Mouse (Mus musculus) kidney, embryonic 14.5 days (tissue): Measurements from ENCODE around the gene Prkaca. TPM values are rescaled to one million over a fixed set of nuclear protein-coding genes. Genes with fewer than 3 reads are reported as not detected.
"Not testable (repeated sequence)": the region's sequence is repeated elsewhere in the genome, so short reads cannot be mapped to it uniquely, and the experiment has no call there.

Source experiments
- ATAC-seq: fragments of 200-750 bp; cut with Nextera tagmentation; 2 replicates; pipeline ENCODE4 v1.8.0; 2017; ENCODE audit warnings: moderate number of reproducible peaks, mild to moderate bottlenecking, moderate TSS enrichment, moderate library complexity; ENCODE audit not compliant: low FRiP score, low TSS enrichment
- H3K27ac ChIP-seq: fragments of 300-500 bp; sonication (generic); 2 replicates; pipeline ENCODE4 v1.5.1; 2014; ENCODE audit warnings: low read depth, mild to moderate bottlenecking, low read length, moderate library complexity, mixed read lengths
- H3K27me3 ChIP-seq: fragments of 300-500 bp; sonication (generic); 2 replicates; pipeline ENCODE4 v1.6.1; 2014; ENCODE audit warnings: mild to moderate bottlenecking, low read length; ENCODE audit not compliant: control insufficient read depth, insufficient read depth
- H3K36me3 ChIP-seq: fragments of 300-500 bp; sonication (generic); 2 replicates; pipeline ENCODE4 v1.6.1; 2014; ENCODE audit warnings: low read length, mixed read lengths; ENCODE audit not compliant: control insufficient read depth, insufficient read depth
- H3K4me1 ChIP-seq: fragments of 300-500 bp; sonication (generic); 2 replicates; pipeline ENCODE4 v1.6.1; 2014; ENCODE audit warnings: low read length, mixed read lengths; ENCODE audit not compliant: control insufficient read depth, insufficient read depth
- H3K4me2 ChIP-seq: fragments of 300-500 bp; sonication (generic); replicated peaks from 2 replicates; pipeline ENCODE4 v1.6.1; 2014; ENCODE audit warnings: low read depth, mild to moderate bottlenecking, low read length
- H3K4me3 ChIP-seq: fragments of 300-500 bp; sonication (generic); 2 replicates; pipeline ENCODE4 v1.5.1; 2014; ENCODE audit warnings: mild to moderate bottlenecking, low read length
- H3K9ac ChIP-seq: fragments of 300-500 bp; sonication (generic); 2 replicates; pipeline ENCODE4 v1.6.1; 2014; ENCODE audit warnings: low read depth, mild to moderate bottlenecking, low read length, moderate library complexity
- H3K9me3 ChIP-seq: fragments of 300-500 bp; sonication (generic); 2 replicates; pipeline ENCODE4 v1.6.1; 2016; ENCODE audit warnings: low read length; ENCODE audit not compliant: control insufficient read depth
- WGBS: fragments of 180-500 bp; shearing (Covaris S2); extraction: QIAGEN DNeasy Blood & Tissue Kit; methylation state at CpG from one replicate; pipeline ENCODE4 v1.1.7; 2014; 5-methylcytosine and 5-hydroxymethylcytosine counted together
- polyA plus RNA-seq: library from polyadenylated mRNA; unstranded; fragments of >200 nt; fragmentation: Nextera tagmentation; extraction: Ambion mirVana; gene quantifications from 2 replicates; pipeline ENCODE4 v1.2.1, GENCODE M21; 2014

Prkaca gene
- polyA plus RNA-seq, 1 experiment from 2014 or later = 123 TPM

DNA sequence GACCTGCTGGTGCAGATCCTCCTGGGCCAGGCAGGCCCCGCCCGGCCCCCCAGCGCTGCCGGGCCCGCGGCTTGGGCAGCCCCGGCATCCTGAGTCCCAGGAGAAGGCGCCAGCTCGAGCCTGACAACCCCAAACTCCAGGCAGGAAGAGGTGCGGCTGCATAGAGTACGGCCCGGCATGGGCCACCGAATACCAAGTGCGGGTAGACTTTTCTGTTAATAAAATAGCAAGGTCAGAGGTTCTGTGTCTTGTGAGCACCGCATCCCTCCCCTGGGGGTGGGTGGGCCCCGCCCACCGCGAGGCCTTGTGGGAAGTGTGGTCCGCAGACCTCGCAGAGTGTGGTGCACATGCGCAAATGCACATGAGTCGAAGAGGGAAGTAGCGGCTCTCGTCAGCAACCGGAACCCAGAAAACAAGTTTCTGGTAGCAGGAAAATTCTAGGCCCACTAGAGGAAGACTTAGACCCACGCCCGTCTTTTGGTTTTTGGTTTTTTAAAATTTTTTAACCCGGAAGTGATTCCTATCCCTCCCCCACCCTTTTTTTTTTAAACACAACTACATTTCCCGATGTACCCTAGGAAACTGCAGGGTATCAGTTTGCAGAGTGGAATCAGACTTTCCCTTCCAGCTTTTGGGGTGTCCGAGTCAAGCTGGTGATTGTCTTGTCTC is 31.9 kb downstream of the Prkaca start:
- Histone ChIP-seq H3K4me2 (peak overlapping the region; percentile 81), H3K27me3 (no peaks in the 10 kb centered on the region; the same call in 1 of the 2 replicates), H3K4me3 (peak overlapping the region; percentile 56), H3K36me3 (peaks cover 15% of the 10 kb centered on the region), H3K9ac (peak overlapping the region; percentile 68), H3K4me1 (peaks cover 11% of the 10 kb centered on the region), H3K9me3 (no peaks in the 10 kb centered on the region), H3K27ac (peak overlapping the region; percentile 76)
- WGBS = under 1% methylated on average over 30 of the region's 30 CpGs
- ATAC-seq = peak; percentile 84

DNA sequence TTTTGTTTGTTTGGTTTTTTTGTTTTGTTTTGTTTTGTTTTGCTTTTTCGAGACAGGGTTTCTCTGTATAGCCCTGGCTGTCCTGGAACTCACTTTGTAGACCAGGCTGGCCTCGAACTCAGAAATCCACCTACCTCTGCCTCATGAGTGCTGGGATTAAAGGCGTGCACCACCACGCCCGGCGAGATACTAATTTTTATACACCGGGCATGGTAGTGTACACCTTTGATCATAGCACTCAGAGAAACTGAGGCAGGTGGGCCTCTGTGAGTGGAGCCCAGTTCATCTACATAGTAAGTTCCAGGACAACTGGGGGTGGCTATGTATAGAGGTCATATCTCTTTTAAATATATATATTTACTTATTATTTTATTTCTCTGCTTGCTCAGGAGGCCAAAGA is 32.7 kb downstream of the Prkaca start:
- not testable (repeated sequence) for ATAC-seq, H3K4me2 ChIP-seq, H3K9ac ChIP-seq, H3K4me3 ChIP-seq, H3K36me3 ChIP-seq, H3K9me3 ChIP-seq, H3K27me3 ChIP-seq, H3K27ac ChIP-seq
- 94% methylated on average over 7 of the region's 7 CpGs for WGBS
- peaks cover 12% of the 10 kb centered on the region; the same call in 1 of the 2 replicates for H3K4me1 ChIP-seq

GRCm38 (mm10) chr8:84008362-84008761 is 35.6 kb downstream of the Prkaca start:
- peaks cover 32% of the 10 kb centered on the region for H3K4me1 ChIP-seq
- no peak overlapping the region for H3K27ac ChIP-seq
- peaks cover 34% of the 10 kb centered on the region for H3K27me3 ChIP-seq
- no peak for ATAC-seq
- no peaks in the 10 kb centered on the region for H3K36me3 ChIP-seq
- no peak overlapping the region for H3K4me2 ChIP-seq
- H3K9me3 ChIP-seq = no peaks in the 10 kb centered on the region
- H3K9ac ChIP-seq = no peak overlapping the region
- no peak overlapping the region for H3K4me3 ChIP-seq
- 32% methylated on average over 7 of the region's 7 CpGs for WGBS

GRCm38 (mm10) chr8:84009876-84010275 is 37.1 kb downstream of the Prkaca start:
- ATAC-seq = peak; percentile 25; the same call in 1 of the 2 replicates
- H3K27me3 ChIP-seq = peaks cover 35% of the 10 kb centered on the region
- 1% methylated on average over 11 of the region's 11 CpGs for WGBS
- peaks cover 26% of the 10 kb centered on the region for H3K4me1 ChIP-seq
- H3K36me3 ChIP-seq = no peaks in the 10 kb centered on the region
- no peaks in the 10 kb centered on the region for H3K9me3 ChIP-seq
- no peak overlapping the region for H3K4me2 ChIP-seq
- H3K4me3 ChIP-seq = no peak overlapping the region
- no peak overlapping the region for H3K27ac ChIP-seq
- H3K9ac ChIP-seq = no peak overlapping the region

DNA sequence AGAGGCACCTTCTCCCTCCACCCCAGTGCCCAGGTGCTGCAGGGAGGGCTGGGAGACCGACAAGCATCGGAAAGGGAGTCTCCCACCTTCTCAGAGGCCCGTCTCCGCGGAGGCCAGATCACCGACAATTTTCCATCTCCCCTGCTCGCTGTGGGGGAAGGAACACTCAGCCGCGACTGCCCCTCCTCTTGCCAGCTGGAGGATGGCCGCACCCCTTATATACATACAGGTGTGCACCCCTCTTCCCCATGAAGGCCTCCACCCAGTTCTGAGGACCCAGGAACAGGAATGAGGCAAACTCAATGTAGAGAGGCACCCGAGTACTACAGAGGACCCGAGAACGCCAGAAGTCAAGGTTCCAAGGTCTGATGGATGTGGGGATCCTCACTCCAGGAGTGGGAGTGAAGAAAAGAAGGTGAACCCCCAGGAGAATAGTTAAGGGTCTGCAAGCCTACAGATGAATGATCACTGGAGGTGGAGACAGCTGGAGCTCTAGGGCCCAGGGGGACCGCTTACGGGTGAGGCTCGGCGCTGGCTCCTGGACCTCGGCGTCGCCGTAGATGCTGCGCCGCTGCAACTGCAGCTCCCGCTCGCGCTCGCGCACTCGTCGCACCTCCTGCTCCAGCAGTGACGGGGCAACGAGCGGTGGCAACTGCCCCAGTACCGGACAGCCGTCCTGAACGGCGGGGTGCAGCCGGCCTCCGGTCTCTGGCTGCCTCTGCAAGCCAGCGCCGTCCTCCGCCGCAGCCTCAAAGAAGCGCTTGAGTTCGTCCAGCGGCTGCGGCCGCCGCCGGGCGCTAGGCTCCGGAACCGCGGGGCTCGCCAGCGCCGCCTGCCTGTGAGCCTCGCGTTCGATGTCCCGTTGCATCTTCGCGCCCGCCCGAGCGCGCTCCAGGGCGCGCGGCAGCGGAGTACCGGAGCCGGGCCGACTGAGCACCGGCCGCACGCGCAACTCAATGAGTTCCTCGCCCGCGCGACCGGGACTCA is 38.1 kb downstream of the Prkaca start:
- Histone ChIP-seq H3K36me3 (no peaks in the 10 kb centered on the region), H3K4me2 (peak overlapping the region; percentile 96), H3K27me3 (peaks cover 35% of the 10 kb centered on the region), H3K4me1 (peaks cover 26% of the 10 kb centered on the region), H3K27ac (no peak overlapping the region), H3K4me3 (peak overlapping the region; percentile 53), H3K9me3 (no peaks in the 10 kb centered on the region), H3K9ac (peak overlapping the region; percentile 64)
- ATAC-seq = peak; percentile 17; the same call in 1 of the 2 replicates
- WGBS = under 1% methylated on average over 83 of the region's 83 CpGs

DNA sequence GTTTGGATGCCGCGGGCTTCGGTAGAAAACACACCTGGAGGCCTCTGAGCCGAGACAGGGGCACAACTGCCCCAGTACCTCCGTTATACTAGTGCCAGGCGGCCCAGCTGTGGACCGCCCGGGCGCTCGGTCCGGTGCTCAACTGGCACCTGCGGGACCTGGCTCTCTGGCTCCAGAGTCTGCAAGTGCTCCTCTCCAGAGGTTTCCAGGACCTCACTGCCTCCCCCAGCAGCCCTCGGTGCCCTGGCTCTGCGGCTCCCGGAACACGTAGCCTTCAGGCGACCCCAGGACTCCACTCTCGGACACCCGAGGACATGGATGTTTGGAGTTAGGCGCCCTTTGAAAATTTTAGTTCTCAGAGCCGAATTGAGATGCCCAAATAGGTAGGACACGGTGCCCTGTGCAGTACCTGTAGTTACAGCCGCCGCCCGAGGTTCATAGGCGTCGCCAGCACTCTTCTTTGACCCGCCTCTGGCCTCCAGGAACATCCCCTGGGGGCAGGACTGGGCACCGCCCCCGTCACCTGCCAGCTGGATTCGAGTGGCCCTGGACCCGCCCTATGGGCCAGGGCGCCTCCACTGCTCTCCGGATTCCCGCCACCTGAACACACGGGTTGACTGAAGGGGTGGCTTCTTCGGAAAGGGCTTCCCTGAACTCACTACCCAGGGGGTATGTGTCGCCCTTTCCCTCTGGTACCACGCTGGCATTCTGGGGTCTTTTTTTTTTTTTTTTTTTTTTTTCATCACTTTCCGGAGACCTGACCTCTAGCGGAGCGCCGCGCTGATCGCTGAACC is 39.1 kb downstream of the Prkaca start, which contains the start of gene 2210011C24Rik:
Gene 2210011C24Rik, minus strand, starts transcription at position 467 of the 794 bp plus-strand sequence.
- peak within 1 kb of the TSS; percentile 96 for H3K4me2 ChIP-seq
- H3K27me3 ChIP-seq = peaks cover 35% of the 10 kb centered on the region
- no peaks in the 10 kb centered on the region for H3K36me3 ChIP-seq
- no peak within 1 kb of the TSS for H3K27ac ChIP-seq
- peak; percentile 41 for ATAC-seq
- H3K4me1 ChIP-seq = peaks cover 26% of the 10 kb centered on the region
- under 1% methylated on average over 45 of the region's 45 CpGs for WGBS
- H3K9me3 ChIP-seq = no peaks in the 10 kb centered on the region
- peak within 1 kb of the TSS; percentile 64 for H3K9ac ChIP-seq
- peak within 1 kb of the TSS; percentile 53 for H3K4me3 ChIP-seq

DNA sequence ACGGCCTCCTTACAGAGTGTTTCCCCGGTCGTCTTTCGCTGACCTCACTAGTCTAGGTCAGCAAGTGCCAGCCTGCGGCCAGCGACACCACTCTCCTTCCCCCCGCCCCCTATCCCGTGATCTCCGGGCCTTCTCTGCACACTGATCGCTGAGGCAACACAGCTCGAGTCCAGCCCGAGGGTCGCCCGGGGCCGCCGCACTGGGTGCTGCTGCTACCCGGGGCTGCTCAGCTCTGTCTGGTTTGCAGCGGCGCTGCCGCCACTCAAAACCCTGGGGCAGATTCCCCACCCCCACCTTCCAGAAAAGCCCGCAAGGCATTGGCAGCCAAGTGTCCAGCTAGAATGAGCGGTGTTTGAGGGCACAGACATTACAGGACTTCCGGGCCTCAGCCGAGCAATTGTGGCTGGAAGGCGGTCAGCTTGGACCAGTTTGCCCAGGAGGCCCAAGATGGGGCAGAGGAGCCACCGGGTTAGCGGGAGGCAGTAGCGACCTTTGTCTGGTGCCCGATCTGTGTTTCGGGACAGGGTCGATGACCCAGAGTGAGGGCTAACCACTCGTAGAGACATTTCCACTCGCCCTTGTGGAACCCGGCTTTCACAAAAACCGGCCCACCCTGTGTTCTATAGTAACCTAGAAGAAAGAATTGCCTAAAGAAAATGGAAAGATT is 39.8 kb downstream of the Prkaca start:
- Histone ChIP-seq H3K27me3 (peaks cover 35% of the 10 kb centered on the region), H3K27ac (no peak overlapping the region), H3K9me3 (no peaks in the 10 kb centered on the region), H3K9ac (peak overlapping the region; percentile 47; the same call in 1 of the 2 replicates), H3K4me2 (peak overlapping the region; percentile 96), H3K4me1 (peaks cover 26% of the 10 kb centered on the region), H3K36me3 (no peaks in the 10 kb centered on the region), H3K4me3 (peak overlapping the region; percentile 53)
- peak; percentile 43 for ATAC-seq
- 5% methylated on average over 35 of the region's 35 CpGs for WGBS

DNA sequence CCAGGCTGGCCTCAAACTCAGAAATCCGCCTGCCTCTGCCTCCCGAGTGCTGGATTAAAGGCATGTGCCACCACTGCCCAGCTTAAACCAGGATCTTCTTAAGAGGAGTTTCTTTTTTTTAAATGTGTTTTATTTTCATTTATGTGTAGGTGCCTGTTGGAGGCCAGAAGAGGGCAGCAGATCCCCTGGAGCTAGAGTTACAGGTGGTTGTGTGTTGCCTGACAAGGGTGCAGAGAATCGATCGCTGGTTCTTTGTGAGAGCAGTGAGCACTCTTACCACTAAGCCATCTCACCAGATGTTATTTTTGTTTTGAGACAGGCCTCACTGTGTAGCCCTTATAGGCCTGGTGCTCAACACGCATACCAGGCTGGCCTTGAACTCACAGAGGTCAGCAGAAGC is 43.0 kb downstream of the Prkaca start:
- peaks cover 26% of the 10 kb centered on the region for H3K27me3 ChIP-seq
- no peak overlapping the region for H3K4me2 ChIP-seq

More for the DNA sequence above, 43.0 kb downstream of the Prkaca start:
- no peak for ATAC-seq
- no peak overlapping the region for H3K27ac ChIP-seq
- peaks cover 17% of the 10 kb centered on the region for H3K4me1 ChIP-seq
- no peaks in the 10 kb centered on the region for H3K9me3 ChIP-seq
- no peak overlapping the region for H3K9ac ChIP-seq
- 99% methylated on average over 5 of the region's 5 CpGs for WGBS
- H3K4me3 ChIP-seq = no peak overlapping the region
- no peaks in the 10 kb centered on the region for H3K36me3 ChIP-seq
